Mouse (Mus musculus) liver, embryonic 16.5 days (tissue): Measurements from ENCODE around the gene Dhdh. TPM values are rescaled to one million over a fixed set of nuclear protein-coding genes. Genes with fewer than 3 reads are reported as not detected.
"Not testable (repeated sequence)": the region's sequence is repeated elsewhere in the genome, so short reads cannot be mapped to it uniquely, and the experiment has no call there.

Experiments used
- ATAC-seq: fragments of 200-750 bp; cut with Nextera tagmentation; 2 replicates; pipeline ENCODE4 v1.8.0; 2017; ENCODE audit warnings: low read depth, mild to moderate bottlenecking, moderate number of reproducible peaks, moderate library complexity
- H3K27ac ChIP-seq: fragments of 300-500 bp; sonication (generic); 2 replicates; pipeline ENCODE4 v1.5.1; 2014; ENCODE audit warnings: mild to moderate bottlenecking, low read length
- H3K27me3 ChIP-seq: fragments of 300-500 bp; sonication (generic); 2 replicates; pipeline ENCODE4 v1.6.1; 2014; ENCODE audit warnings: low read depth, low read length, mixed read lengths; ENCODE audit not compliant: control insufficient read depth, insufficient read depth
- H3K36me3 ChIP-seq: fragments of 300-500 bp; sonication (generic); 2 replicates; pipeline ENCODE4 v1.6.1; 2014; ENCODE audit warnings: mild to moderate bottlenecking; ENCODE audit not compliant: control insufficient read depth, insufficient read depth
- H3K4me1 ChIP-seq: fragments of 300-500 bp; sonication (generic); 2 replicates; pipeline ENCODE4 v1.6.1; 2014; ENCODE audit warnings: low read depth, low read length, mixed read lengths; ENCODE audit not compliant: control insufficient read depth
- H3K4me2 ChIP-seq: fragments of 300-500 bp; sonication (generic); 2 replicates; pipeline ENCODE4 v1.6.1; 2014; ENCODE audit warnings: low read depth, low read length, mixed read lengths
- H3K4me3 ChIP-seq: fragments of 300-500 bp; sonication (generic); 2 replicates; pipeline ENCODE4 v1.5.1; 2014; ENCODE audit warnings: low read depth, mild to moderate bottlenecking, low read length
- H3K9ac ChIP-seq: fragments of 300-500 bp; sonication (generic); 2 replicates; pipeline ENCODE4 v1.6.1; 2014; ENCODE audit warnings: low read depth, low read length
- H3K9me3 ChIP-seq: fragments of 300-500 bp; sonication (generic); replicated peaks from 2 replicates; pipeline ENCODE4 v1.6.1; 2016; ENCODE audit warnings: low read length; ENCODE audit not compliant: control insufficient read depth
- WGBS: fragments of 180-500 bp; shearing (Covaris S2); extraction: QIAGEN DNeasy Blood & Tissue Kit; methylation state at CpG from one replicate; pipeline ENCODE4 v1.1.7; 2014; ENCODE audit not compliant: insufficient replicate concordance; 5-methylcytosine and 5-hydroxymethylcytosine counted together
- polyA plus RNA-seq: library from polyadenylated mRNA; unstranded; fragments of >200 nt; fragmentation: Nextera tagmentation; extraction: Ambion mirVana; gene quantifications from 2 replicates; pipeline ENCODE4 v1.2.1, GENCODE M21; 2015

Gene Dhdh
- polyA plus RNA-seq, 1 experiment from 2014 or later: 3.3 TPM

DNA sequence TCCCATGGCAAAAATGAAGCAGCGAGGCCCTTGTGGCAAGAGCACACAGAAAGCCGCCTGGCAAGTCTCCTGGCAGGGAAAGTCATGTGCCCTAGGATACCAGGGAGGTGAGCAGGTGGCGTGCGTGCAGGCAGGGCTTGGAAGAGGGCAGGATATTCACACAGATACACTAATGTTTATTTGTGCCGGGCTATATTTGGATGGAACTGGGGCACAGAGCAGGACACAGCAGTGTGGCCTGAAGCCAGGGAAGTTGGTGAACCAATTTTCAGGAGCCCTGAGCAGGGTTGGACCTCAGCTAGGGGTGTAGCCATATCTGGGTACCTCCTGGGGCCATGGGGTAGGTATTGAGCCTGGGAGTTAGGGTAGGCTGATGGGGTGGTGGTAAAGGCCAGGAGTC lies 4.3 kb upstream of the Dhdh start:
- WGBS: 79% methylated on average over 5 of the region's 5 CpGs

DNA sequence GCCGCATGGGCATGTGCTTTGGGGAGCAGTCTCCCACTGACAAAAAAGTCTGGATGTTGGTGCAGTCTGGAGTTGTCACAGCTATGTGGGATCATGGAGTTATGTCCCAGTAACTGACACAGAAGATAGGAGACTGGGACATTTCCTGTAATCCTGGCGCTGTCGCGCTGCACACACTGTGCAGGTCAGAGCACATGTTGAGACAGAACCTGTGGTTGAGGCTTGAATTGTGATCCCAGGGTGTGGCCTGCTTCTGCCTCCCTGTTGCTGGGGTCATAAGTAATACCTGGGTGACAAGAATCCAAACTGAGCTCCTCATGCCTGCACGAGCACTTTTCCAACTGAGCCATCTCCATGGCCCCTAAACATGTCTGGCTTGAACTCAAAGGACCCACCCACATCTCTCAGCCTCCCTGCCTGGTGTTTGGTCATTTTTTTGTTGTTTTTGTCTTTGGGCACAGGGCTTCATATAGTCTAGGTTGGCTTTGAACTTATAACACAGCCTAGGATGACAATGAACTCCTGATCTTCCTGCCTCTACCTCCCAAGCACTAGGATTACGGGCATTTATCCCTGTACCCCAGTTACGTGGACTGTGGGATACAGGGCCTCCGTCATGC lies 3.7 kb upstream of the Dhdh start:
- 87% methylated on average over 8 of the region's 8 CpGs for WGBS
- H3K4me1 ChIP-seq: peaks cover 37% of the 10 kb centered on the region
- peak overlapping the region; percentile 33; the same call in 1 of the 2 replicates for H3K27ac ChIP-seq
- no peak for ATAC-seq
- H3K4me3 ChIP-seq: no peak overlapping the region
- no peak overlapping the region for H3K4me2 ChIP-seq
- no peaks in the 10 kb centered on the region for H3K9me3 ChIP-seq
- H3K9ac ChIP-seq: no peak overlapping the region
- H3K27me3 ChIP-seq: no peaks in the 10 kb centered on the region
- peaks cover 39% of the 10 kb centered on the region for H3K36me3 ChIP-seq

More for the DNA sequence above, 4.3 kb upstream of the Dhdh start:
- ATAC-seq: no peak
- no peak overlapping the region for H3K4me2 ChIP-seq
- peaks cover 45% of the 10 kb centered on the region for H3K36me3 ChIP-seq
- no peaks in the 10 kb centered on the region for H3K9me3 ChIP-seq
- no peak overlapping the region for H3K9ac ChIP-seq
- no peaks in the 10 kb centered on the region for H3K27me3 ChIP-seq
- H3K27ac ChIP-seq: no peak overlapping the region
- H3K4me1 ChIP-seq: peaks cover 37% of the 10 kb centered on the region
- H3K4me3 ChIP-seq: no peak overlapping the region

DNA sequence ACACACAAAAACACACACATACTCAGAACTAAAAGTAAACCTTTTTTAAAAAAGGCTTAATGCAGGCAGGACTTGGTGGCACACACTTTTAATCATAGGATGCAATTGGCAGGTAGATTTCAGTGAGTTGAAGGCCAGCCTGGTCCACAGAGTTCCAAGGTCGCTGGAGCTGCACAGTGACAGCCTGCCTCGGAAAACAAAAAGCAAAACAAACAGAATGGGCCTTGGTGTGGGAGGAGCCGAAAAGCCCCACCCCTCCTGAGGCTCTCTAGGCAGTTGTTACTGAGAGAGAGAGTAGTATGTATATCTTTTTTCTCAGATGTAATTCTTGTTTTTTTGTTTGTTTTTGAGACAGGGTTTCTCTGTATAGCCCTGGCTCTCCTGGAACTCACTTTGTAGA lies 2.7 kb upstream of the Dhdh start:
- H3K4me1 ChIP-seq: peaks cover 44% of the 10 kb centered on the region
- H3K27me3 ChIP-seq: no peaks in the 10 kb centered on the region
- peak overlapping the region; percentile 69 for H3K27ac ChIP-seq
- peak overlapping the region; percentile 35; the same call in 1 of the 2 replicates for H3K4me2 ChIP-seq
- no peaks in the 10 kb centered on the region for H3K9me3 ChIP-seq
- peak; percentile 73 for ATAC-seq
- WGBS: 12% methylated on average over 3 of the region's 3 CpGs
- H3K36me3 ChIP-seq: peaks cover 33% of the 10 kb centered on the region
- no peak overlapping the region for H3K9ac ChIP-seq
- H3K4me3 ChIP-seq: no peak overlapping the region

DNA sequence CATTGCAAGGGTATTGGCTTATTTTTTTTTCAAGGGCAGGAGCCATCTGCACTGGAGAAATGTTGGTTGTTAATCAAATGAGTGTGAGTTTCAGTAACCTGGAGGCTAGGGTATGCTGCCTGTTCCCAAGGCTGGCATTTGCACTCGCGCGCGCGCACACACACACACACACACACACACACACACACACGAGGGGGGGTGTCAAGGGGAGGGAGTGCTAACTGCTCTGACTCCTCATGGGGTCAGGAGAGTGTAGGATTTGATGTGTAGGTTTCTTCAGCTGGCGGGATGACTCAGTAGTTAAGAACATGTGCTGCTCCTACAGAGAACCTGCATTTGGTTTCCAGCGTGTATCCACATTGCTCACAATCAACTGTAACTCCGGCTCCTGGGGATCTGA lies 2.2 kb upstream of the Dhdh start:
- Histone ChIP-seq H3K36me3 (peaks cover 33% of the 10 kb centered on the region), H3K9me3 (no peaks in the 10 kb centered on the region), H3K4me2 (peak overlapping the region; percentile 35; the same call in 1 of the 2 replicates), H3K9ac (no peak overlapping the region), H3K27me3 (no peaks in the 10 kb centered on the region), H3K27ac (peak overlapping the region; percentile 69), H3K4me1 (peaks cover 48% of the 10 kb centered on the region), H3K4me3 (no peak overlapping the region)
- ATAC-seq: no peak; the same call in 1 of the 2 replicates
- 53% methylated on average over 9 of the region's 9 CpGs for WGBS

DNA sequence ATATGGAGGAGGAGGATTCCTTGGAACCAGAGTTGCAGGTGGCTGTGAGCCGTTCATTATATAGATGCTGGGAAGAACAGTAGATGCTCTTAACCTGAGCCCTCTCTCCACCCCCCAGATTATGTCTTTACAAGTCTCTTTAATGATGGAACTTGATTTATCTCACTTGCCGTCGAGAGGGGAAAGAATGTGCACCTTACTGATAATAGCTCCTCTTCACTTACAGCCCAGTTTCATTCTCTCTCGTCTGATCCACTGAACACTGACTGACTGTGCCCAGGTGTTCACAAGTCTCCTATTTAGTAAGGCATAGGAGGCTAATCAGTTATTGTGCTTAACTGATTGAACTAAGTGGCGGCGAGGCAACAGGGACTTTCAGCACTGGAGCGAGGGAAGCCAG lies 973 bp upstream of the Dhdh start:
- 0 out of 2 replicates have a peak overlapping the region, but pooled peaks have one; percentile 15 for H3K27ac ChIP-seq
- no peak for ATAC-seq

DNA sequence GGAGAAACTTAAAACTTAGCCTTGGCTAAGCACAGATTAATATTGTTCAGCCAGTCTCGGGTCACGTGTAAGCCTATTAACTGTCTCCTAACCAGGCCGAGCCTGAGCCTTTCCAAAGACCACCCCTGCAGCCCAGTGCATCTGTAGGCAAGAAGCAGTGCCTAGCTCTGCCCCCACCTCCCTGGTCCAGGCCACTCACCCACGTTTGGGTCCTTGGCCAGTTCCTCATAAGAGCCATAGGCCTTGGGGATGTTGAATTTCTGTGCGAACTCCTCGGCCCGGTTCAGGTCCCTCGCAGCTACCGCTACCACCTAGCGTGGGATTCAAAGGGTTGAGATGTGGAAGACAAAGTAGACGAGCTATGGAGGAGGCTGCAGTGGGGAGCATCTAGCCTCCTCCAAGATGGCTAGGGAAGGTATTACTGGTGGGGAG lies 728 bp downstream of the Dhdh start:
- peaks cover 5% of the 10 kb centered on the region; the same call in 1 of the 2 replicates for H3K36me3 ChIP-seq
- H3K4me1 ChIP-seq: peaks cover 48% of the 10 kb centered on the region
- H3K27ac ChIP-seq: no peak overlapping the region
- H3K9me3 ChIP-seq: no peaks in the 10 kb centered on the region
- H3K9ac ChIP-seq: peak overlapping the region; percentile 58
- 52% methylated on average over 11 of the region's 11 CpGs for WGBS
- H3K4me3 ChIP-seq: peak overlapping the region; percentile 63
- no peak for ATAC-seq
- peak overlapping the region; percentile 36 for H3K4me2 ChIP-seq
- H3K27me3 ChIP-seq: no peaks in the 10 kb centered on the region

More for the DNA sequence above, 973 bp upstream of the Dhdh start:
- 31% methylated on average over 7 of the region's 7 CpGs for WGBS
- Histone ChIP-seq H3K27me3 (no peaks in the 10 kb centered on the region), H3K9me3 (no peaks in the 10 kb centered on the region), H3K4me2 (peak overlapping the region; percentile 15; the same call in 1 of the 2 replicates), H3K4me1 (peaks cover 48% of the 10 kb centered on the region), H3K4me3 (no peak overlapping the region), H3K36me3 (peaks cover 22% of the 10 kb centered on the region), H3K9ac (0 out of 2 replicates have a peak overlapping the region, but pooled peaks have one; percentile 6)

DNA sequence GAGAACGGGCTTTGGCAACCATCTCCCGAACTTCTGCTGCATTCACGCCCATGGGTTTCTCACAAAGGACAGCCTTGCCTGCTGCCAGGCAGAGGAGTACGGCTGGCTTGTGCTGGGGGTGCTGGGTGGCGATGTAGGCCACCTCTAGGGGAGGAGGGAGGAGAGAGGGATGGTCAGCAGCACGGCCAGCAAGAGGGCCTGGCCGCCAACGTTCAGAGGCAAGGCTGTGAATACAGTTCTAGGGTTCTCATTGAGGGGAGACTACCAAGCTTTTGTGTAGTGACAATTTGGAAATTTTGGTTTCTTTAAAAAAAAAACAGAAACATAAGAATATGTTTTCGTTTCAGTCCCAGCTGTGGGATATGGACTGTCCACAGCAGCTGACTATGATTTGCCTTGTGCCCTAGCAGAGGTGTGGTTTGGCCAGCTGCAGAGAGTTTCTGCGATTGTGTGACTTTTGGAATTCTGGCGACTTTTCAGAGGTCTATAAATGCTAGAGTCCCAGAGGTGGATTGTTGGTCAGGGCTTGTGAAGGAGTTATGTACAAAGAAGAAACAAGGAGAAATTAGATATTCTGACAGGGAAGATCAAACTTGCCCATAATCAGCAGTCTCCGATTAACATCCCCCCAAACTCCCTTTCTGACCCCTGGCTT lies 1.7 kb downstream of the Dhdh start, which contains the start of gene Gm45808:
Gene Gm45808 (minus strand): TSS at position 51 of the 655 bp plus-strand sequence.
- peaks cover 48% of the 10 kb centered on the region for H3K4me1 ChIP-seq
- no peak within 1 kb of the TSS for H3K9ac ChIP-seq
- WGBS: 76% methylated on average over 12 of the region's 12 CpGs
- H3K4me2 ChIP-seq: no peak within 1 kb of the TSS
- no peak within 1 kb of the TSS for H3K4me3 ChIP-seq
- no peaks in the 10 kb centered on the region for H3K9me3 ChIP-seq
- no peak for ATAC-seq
- H3K36me3 ChIP-seq: no peaks in the 10 kb centered on the region
- H3K27ac ChIP-seq: no peak within 1 kb of the TSS
- no peaks in the 10 kb centered on the region for H3K27me3 ChIP-seq

DNA sequence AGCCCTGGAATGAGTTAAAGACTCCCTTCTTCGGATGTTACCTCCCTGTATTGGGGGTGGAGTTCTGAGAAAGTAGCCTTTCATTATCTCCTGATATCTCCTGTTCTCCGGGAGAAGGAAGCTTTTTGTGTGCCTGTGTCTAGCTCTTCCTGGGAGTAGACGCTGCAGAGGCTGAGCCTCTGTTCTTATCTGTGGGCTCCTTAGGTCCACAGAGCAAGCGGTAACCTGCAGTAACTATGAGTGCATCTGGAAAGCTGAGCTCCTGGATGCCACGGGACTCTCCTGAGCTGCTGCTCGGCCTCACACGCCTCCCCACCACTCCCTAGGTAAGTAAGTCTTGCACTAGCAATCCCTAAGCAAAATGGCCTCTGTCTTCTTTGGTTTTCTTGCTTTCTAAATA lies 2.4 kb downstream of the Dhdh start:
- Histone ChIP-seq H3K27me3 (no peaks in the 10 kb centered on the region), H3K4me3 (no peak overlapping the region), H3K36me3 (no peaks in the 10 kb centered on the region), H3K4me2 (no peak overlapping the region), H3K9me3 (no peaks in the 10 kb centered on the region), H3K27ac (no peak overlapping the region), H3K9ac (no peak overlapping the region), H3K4me1 (peaks cover 44% of the 10 kb centered on the region)
- ATAC-seq: no peak
- WGBS: 27% methylated on average over 7 of the region's 7 CpGs

DNA sequence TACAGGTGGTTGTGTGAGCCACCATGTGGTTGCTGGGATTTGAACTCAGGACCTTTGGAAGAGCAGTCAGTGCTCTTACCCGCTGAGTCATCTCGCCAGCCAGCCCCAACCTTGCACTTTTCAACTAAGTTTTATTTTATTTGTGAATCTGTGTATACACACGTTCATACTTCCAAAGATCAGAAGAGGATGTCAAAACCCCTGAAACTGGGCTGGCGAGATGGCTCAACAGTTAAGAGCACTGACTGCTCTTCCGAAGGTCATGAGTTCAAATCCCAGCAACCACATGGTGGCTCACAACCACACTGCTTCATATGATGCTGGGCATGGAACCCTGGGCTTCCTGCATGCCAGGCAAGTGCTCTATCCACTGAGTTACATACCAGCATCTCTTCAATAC lies 3.6 kb downstream of the Dhdh start:
- ATAC-seq: not testable (repeated sequence)
- WGBS: 76% methylated on average over 5 of the region's 5 CpGs

More for the DNA sequence above, 3.6 kb downstream of the Dhdh start:
- H3K27ac ChIP-seq, H3K36me3 ChIP-seq, H3K4me3 ChIP-seq, H3K27me3 ChIP-seq, H3K9me3 ChIP-seq, H3K9ac ChIP-seq, H3K4me2 ChIP-seq: not testable (repeated sequence)
- H3K4me1 ChIP-seq: peaks cover 33% of the 10 kb centered on the region
